Mouse (Mus musculus) limb, embryonic 11.5 days (tissue): ENCODE results near the gene Ly6g6e. TPM values are rescaled to one million over a fixed set of nuclear protein-coding genes. Genes with fewer than 3 reads are reported as not detected.
"Not testable (repeated sequence)": the region's sequence is repeated elsewhere in the genome, so short reads cannot be mapped to it uniquely, and the experiment has no call there.

Experiments
- ATAC-seq: fragments of 200-750 bp; cut with Nextera tagmentation; 2 replicates; pipeline ENCODE4 v1.8.0; 2017; ENCODE audit warnings: low read depth; ENCODE audit not compliant: insufficient number of reproducible peaks, low FRiP score, low TSS enrichment
- DNase-seq: peaks from one replicate; pipeline ENCODE4 v3.0.0-alpha.2; 2015; ENCODE audit warnings: low spot score
- H3K27ac ChIP-seq: fragments of 300-500 bp; sonication (generic); replicated peaks from 2 replicates; pipeline ENCODE4 v1.5.1; 2014; ENCODE audit warnings: low read depth, mild to moderate bottlenecking, low read length
- H3K27me3 ChIP-seq: fragments of 300-500 bp; sonication (generic); 2 replicates; pipeline ENCODE4 v1.6.1; 2014; ENCODE audit warnings: mild to moderate bottlenecking, low read length, mixed read lengths; ENCODE audit not compliant: control insufficient read depth, insufficient read depth
- H3K36me3 ChIP-seq: fragments of 300-500 bp; sonication (generic); 2 replicates; pipeline ENCODE4 v1.6.1; 2014; ENCODE audit warnings: mild to moderate bottlenecking, low read length, moderate library complexity, mixed read lengths; ENCODE audit not compliant: control insufficient read depth, insufficient read depth
- H3K4me1 ChIP-seq: fragments of 300-500 bp; sonication (generic); 2 replicates; pipeline ENCODE4 v1.6.1; 2014; ENCODE audit warnings: low read length, mixed read lengths; ENCODE audit not compliant: control insufficient read depth, insufficient read depth
- H3K4me2 ChIP-seq: fragments of 300-500 bp; sonication (generic); 2 replicates; pipeline ENCODE4 v1.6.1; 2014; ENCODE audit warnings: low read depth, mild to moderate bottlenecking, moderate library complexity; ENCODE audit not compliant: severe bottlenecking
- H3K4me3 ChIP-seq: fragments of 300-500 bp; sonication (generic); 2 replicates; pipeline ENCODE4 v1.5.1; 2014; ENCODE audit warnings: low read depth, low read length
- H3K9ac ChIP-seq: fragments of 300-500 bp; sonication (generic); 2 replicates; pipeline ENCODE4 v1.6.1; 2014; ENCODE audit warnings: mild to moderate bottlenecking, low read length
- H3K9me3 ChIP-seq: fragments of 300-500 bp; sonication (generic); 2 replicates; pipeline ENCODE4 v1.6.1; 2016; ENCODE audit warnings: low read length; ENCODE audit not compliant: control insufficient read depth
- WGBS: fragments of 180-500 bp; shearing (Covaris S2); extraction: QIAGEN DNeasy Blood & Tissue Kit; methylation state at CpG from one replicate; pipeline ENCODE4 v1.1.7; 2014; 5-methylcytosine and 5-hydroxymethylcytosine counted together
- polyA plus RNA-seq: library from polyadenylated mRNA; unstranded; fragments of >200 nt; fragmentation: Nextera tagmentation; extraction: Ambion mirVana; gene quantifications from 2 replicates; pipeline ENCODE4 v1.2.1, GENCODE M21; 2014

Gene Ly6g6e
- polyA plus RNA-seq: 1.5 and 2.1 TPM in 2 replicates

DNA sequence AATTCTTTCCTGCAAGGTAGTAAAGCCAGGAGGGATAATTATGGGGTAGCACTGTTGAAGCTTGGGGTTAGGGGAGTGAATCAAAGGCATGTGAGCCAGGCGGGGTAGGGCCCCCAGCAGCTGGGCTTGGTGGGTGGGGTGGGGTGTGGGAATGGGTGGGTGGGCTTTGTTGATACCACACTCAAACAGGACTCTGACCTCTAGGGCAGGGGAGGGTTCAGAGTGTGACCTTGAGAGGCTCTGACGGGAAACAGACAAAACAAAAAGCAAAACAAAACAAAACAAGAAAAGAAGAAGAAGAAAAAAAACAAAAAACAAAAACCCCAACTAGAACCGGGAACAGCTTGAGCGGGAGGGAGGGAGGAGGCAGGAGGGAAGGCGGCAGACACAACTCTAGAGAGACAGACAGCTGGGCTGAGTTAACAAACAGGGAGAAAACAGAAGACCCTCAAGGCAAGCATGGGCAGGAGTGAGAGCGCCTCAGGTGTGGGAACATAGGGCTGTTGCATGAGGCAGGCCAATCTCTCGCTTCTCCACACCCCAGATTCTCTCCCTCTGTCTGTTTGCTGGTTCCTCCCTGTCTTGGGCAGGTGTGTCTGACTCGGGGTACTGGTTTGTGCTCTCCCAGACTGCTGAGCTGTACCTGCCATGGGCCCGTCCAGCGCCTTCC lies at the start of gene Ly6g6e:
Ly6g6e (plus strand) TSS at position 396 of the 670 bp plus-strand sequence.
- Histone ChIP-seq H3K4me3 (peak within 1 kb of the TSS; percentile 12; the same call in 1 of the 2 replicates), H3K36me3 (no peaks in the 10 kb centered on the region), H3K4me1 (peaks cover 12% of the 10 kb centered on the region), H3K9ac (peak within 1 kb of the TSS; percentile 50), H3K27me3 (no peaks in the 10 kb centered on the region), H3K27ac (no peak within 1 kb of the TSS; the same call in 1 of the 2 replicates), H3K4me2 (peak within 1 kb of the TSS; percentile 42), H3K9me3 (no peaks in the 10 kb centered on the region)
- no peak for DNase-seq
- no peak for ATAC-seq
- 19% methylated on average over 10 of the region's 10 CpGs for WGBS

DNA sequence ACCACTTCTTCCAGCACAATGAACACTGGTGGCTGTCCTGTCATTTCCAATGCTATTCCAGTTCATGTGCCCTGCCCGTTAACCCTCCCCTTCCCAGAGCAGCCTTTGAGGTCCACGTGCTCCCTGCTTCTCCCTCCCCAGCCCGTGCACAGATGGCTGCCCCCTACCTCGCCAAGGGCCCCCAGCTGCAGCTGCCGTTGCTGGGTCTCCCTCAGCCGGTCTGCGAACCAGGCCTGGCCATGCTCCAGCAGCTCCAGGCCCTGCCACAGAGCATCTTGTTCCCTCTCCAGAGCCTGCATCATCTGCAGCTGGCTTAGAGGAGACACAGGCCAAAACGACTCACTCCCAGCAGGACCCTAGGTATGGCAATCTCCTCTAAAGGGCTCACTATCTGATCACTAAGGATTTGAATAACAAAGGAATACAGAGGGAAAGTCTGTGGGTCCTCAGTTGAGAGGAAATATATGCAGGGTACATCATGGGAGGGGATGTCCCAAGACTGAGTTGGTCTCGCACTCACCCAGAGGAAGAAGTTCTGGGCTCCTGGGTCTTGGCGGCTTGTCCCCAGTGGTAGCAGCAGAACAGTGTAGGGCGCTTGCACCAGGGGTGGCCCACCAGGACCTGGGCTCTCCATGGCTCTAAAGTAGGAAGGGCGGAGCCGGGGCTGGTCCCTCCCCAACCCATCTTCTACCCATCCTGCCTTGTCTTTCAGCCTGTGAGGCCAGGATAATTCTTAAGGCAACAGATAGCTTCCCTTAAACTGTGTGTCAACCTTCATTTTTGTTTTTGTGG lies 49.2 kb upstream of the Ly6g6e start, which contains the start of gene Sapcd1:
Sapcd1 (minus strand) TSS at position 740 of the 792 bp plus-strand sequence.
- H3K4me1 ChIP-seq: peaks cover 8% of the 10 kb centered on the region
- no peaks in the 10 kb centered on the region for H3K27me3 ChIP-seq
- H3K36me3 ChIP-seq: no peaks in the 10 kb centered on the region
- H3K9me3 ChIP-seq: no peaks in the 10 kb centered on the region
- H3K9ac ChIP-seq: peak within 1 kb of the TSS; percentile 45; the same call in 1 of the 2 replicates
- H3K4me2 ChIP-seq: no peak within 1 kb of the TSS
- no peak within 1 kb of the TSS for H3K27ac ChIP-seq
- DNase-seq (peak; percentile 43), ATAC-seq (peak; percentile 42; the same call in 1 of the 2 replicates)
- H3K4me3 ChIP-seq: no peak within 1 kb of the TSS
- 37% methylated on average over 13 of the region's 13 CpGs for WGBS

DNA sequence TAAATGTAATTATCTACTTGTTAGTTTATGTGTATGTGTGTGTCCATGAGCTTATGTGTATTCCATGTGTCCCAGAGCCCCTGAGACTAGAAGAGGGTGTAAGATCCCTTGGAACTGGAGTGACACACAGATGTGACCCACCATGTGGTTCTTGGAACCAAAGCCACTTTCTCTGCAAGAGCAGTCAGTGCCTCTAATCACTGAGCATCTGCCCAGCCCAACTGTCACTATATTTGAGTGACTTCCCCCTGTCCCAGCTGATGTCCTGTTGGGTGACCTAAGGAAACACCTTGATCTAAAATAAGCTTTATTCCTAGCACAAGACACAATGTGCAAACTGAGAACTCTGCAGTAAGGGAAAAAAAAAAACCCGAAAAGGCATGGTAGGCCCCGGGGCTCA lies 48.4 kb upstream of the Ly6g6e start:
- no peak overlapping the region for H3K9ac ChIP-seq
- H3K4me1 ChIP-seq: peaks cover 8% of the 10 kb centered on the region
- no peak for DNase-seq
- H3K27me3 ChIP-seq: no peaks in the 10 kb centered on the region
- H3K27ac ChIP-seq: no peak overlapping the region
- WGBS: 83% methylated on average over 2 of the region's 2 CpGs
- H3K36me3 ChIP-seq: no peaks in the 10 kb centered on the region
- no peak for ATAC-seq
- no peaks in the 10 kb centered on the region for H3K9me3 ChIP-seq
- H3K4me2 ChIP-seq: no peak overlapping the region
- no peak overlapping the region for H3K4me3 ChIP-seq

GRCm38 (mm10) chr17:35029691-35030532 lies 46.8 kb upstream of the Ly6g6e start:
- Histone ChIP-seq H3K27me3 (no peaks in the 10 kb centered on the region), H3K4me2 (0 out of 2 replicates have a peak overlapping the region, but pooled peaks have one; percentile 0), H3K36me3 (no peaks in the 10 kb centered on the region), H3K27ac (no peak overlapping the region), H3K9me3 (no peaks in the 10 kb centered on the region), H3K9ac (no peak overlapping the region), H3K4me3 (no peak overlapping the region), H3K4me1 (peaks cover 8% of the 10 kb centered on the region)
- ATAC-seq (no peak), DNase-seq (no peak)
- WGBS: 35% methylated on average over 19 of the region's 19 CpGs

- Histone ChIP-seq H3K4me1 (peaks cover 8% of the 10 kb centered on the region), H3K4me2 (no peak overlapping the region), H3K9me3 (no peaks in the 10 kb centered on the region), H3K4me3 (no peak overlapping the region), H3K27me3 (no peaks in the 10 kb centered on the region), H3K27ac (no peak overlapping the region), H3K36me3 (no peaks in the 10 kb centered on the region), H3K9ac (no peak overlapping the region)
- 88% methylated on average over 11 of the region's 11 CpGs for WGBS
- DNase-seq (no peak), ATAC-seq (no peak)
Measured at GRCm38 (mm10) chr17:35031272-35031671, 45.4 kb upstream of the Ly6g6e start.

DNA sequence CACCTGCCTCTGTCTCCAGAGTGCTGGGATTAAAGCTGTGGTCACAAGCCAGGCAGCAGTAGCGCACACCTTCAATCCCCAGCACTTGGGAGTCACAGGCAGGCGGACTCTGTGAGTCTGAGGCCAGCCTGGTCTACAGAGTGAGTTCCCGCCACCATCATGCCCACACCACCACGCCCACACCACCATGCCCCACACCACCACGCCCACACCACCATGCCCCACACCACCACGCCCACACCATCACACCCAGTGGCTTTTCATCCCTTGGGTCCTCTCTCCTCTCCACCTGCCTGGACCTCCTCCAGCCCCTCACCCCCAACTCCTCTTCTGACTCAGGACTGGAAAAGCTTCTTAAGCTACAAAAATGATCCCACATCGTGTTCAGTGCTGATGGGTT lies 44.8 kb upstream of the Ly6g6e start:
- no peak overlapping the region for H3K4me2 ChIP-seq
- 86% methylated on average over 7 of the region's 7 CpGs for WGBS

DNA sequence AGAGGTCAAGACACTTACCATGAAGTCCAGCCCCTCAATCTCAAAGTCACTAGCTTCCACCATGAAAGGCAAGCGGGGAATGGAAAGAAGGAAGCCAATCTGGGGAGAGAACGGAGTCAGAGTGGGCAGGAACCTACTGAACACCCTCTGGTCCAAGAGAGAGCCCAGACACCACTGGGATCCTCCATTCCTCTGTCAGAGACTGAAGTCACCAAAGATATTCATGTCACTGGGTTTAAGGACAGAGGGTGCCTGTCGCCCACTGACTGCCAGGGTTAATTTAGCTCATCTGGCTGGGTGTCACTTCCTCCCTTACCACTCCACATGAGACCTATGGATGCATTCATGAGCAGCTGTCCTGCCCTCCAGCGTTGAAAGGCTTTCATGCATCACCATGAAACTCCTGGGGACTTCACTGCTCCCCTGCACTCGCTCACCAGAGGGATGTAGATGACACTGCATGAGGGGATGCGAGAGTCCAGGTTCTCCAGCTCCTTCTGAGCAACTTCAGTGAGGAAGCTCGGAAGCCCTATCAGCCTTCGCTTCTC lies 44.3 kb upstream of the Ly6g6e start:
- Histone ChIP-seq H3K4me3 (no peak overlapping the region), H3K36me3 (no peaks in the 10 kb centered on the region), H3K27ac (no peak overlapping the region), H3K4me1 (peaks cover 5% of the 10 kb centered on the region), H3K9ac (no peak overlapping the region), H3K9me3 (no peaks in the 10 kb centered on the region), H3K27me3 (no peaks in the 10 kb centered on the region), H3K4me2 (no peak overlapping the region; the same call in 1 of the 2 replicates)
- WGBS: 73% methylated on average over 8 of the region's 8 CpGs
- no peak for DNase-seq
- no peak for ATAC-seq

More for the DNA sequence above, 44.8 kb upstream of the Ly6g6e start:
- no peak overlapping the region for H3K27ac ChIP-seq
- no peak overlapping the region for H3K4me3 ChIP-seq
- DNase-seq (no peak), ATAC-seq (no peak)
- no peak overlapping the region for H3K9ac ChIP-seq
- no peaks in the 10 kb centered on the region for H3K36me3 ChIP-seq
- no peaks in the 10 kb centered on the region for H3K27me3 ChIP-seq
- H3K4me1 ChIP-seq: peaks cover 8% of the 10 kb centered on the region
- no peaks in the 10 kb centered on the region for H3K9me3 ChIP-seq

DNA sequence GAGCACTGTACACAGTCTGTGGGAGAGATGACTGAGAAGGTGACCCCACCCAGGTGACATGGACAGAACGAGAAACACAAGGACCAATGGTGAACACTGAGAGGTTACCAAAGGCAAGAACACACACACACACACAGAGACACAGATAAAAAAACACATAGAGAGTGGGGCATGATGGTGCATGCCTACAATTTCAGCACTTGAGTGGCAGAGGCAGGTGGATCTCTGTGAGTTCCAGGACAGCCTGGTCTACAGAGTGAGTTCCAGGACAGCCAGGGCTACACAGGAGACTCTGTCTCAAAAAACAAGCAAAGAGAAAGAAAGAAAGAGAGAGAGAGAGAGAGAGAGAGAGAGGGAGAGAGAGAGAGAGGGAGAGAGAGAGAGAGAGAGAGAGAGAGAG lies 43.0 kb upstream of the Ly6g6e start:
- ATAC-seq, H3K27ac ChIP-seq, H3K36me3 ChIP-seq, H3K4me3 ChIP-seq, H3K9me3 ChIP-seq, H3K9ac ChIP-seq, H3K4me2 ChIP-seq, H3K4me1 ChIP-seq, H3K27me3 ChIP-seq, DNase-seq: not testable (repeated sequence)
- WGBS: 76% methylated on average over 1 of the region's 1 CpGs
